Mouse (Mus musculus) liver, embryonic 11.5 days (tissue): ENCODE measurements around the gene Lamb3. TPM values are rescaled to one million over a fixed set of nuclear protein-coding genes. Genes with fewer than 3 reads are reported as not detected.
"Not testable (repeated sequence)": the region's sequence is repeated elsewhere in the genome, so short reads cannot be mapped to it uniquely, and the experiment has no call there.

Experiments used
- ATAC-seq: fragments of 200-750 bp; cut with Nextera tagmentation; replicated peaks from 2 replicates; pipeline ENCODE4 v1.8.0; 2017; ENCODE audit warnings: moderate number of reproducible peaks, mild to moderate bottlenecking, moderate TSS enrichment, moderate library complexity; ENCODE audit not compliant: low FRiP score
- DNase-seq: peaks from one replicate; pipeline ENCODE4 v3.0.0-alpha.2; 2017; ENCODE audit warnings: low spot score
- H3K27ac ChIP-seq: fragments of 300-500 bp; sonication (generic); 2 replicates; pipeline ENCODE4 v1.5.1; 2014; ENCODE audit warnings: mild to moderate bottlenecking, low read depth, low read length, control low read depth
- H3K27me3 ChIP-seq: fragments of 300-500 bp; sonication (generic); replicated peaks from 2 replicates; pipeline ENCODE4 v1.6.1; 2014; ENCODE audit warnings: low read length, mixed read lengths; ENCODE audit not compliant: control insufficient read depth, insufficient read depth
- H3K36me3 ChIP-seq: fragments of 300-500 bp; sonication (generic); 2 replicates; pipeline ENCODE4 v1.6.1; 2014; ENCODE audit warnings: mild to moderate bottlenecking, low read length, moderate library complexity, mixed read lengths; ENCODE audit not compliant: control insufficient read depth, insufficient read depth
- H3K4me1 ChIP-seq: fragments of 300-500 bp; sonication (generic); replicated peaks from 2 replicates; pipeline ENCODE4 v1.6.1; 2014; ENCODE audit warnings: low read length, mixed read lengths; ENCODE audit not compliant: control insufficient read depth, insufficient read depth
- H3K4me2 ChIP-seq: fragments of 300-500 bp; sonication (generic); 2 replicates; pipeline ENCODE4 v1.6.1; 2014; ENCODE audit warnings: mild to moderate bottlenecking, control low read depth, moderate library complexity
- H3K4me3 ChIP-seq: fragments of 300-500 bp; sonication (generic); 2 replicates; pipeline ENCODE4 v1.5.1; 2014; ENCODE audit warnings: low read depth, low read length, control low read depth
- H3K9ac ChIP-seq: fragments of 300-500 bp; sonication (generic); 2 replicates; pipeline ENCODE4 v1.6.1; 2014; ENCODE audit warnings: low read depth, low read length, control low read depth
- H3K9me3 ChIP-seq: fragments of 300-500 bp; sonication (generic); 2 replicates; pipeline ENCODE4 v1.6.1; 2016; ENCODE audit warnings: low read length, inconsistent platforms, mixed read lengths; ENCODE audit not compliant: control insufficient read depth
- WGBS: fragments of 180-500 bp; shearing (Covaris S2); extraction: QIAGEN DNeasy Blood & Tissue Kit; methylation state at CpG from one replicate; pipeline ENCODE4 v1.1.7; 2014; 5-methylcytosine and 5-hydroxymethylcytosine counted together
- polyA plus RNA-seq: library from polyadenylated mRNA; unstranded; fragments of >200 nt; fragmentation: Nextera tagmentation; extraction: Ambion mirVana; gene quantifications from 2 replicates; pipeline ENCODE4 v1.2.1, GENCODE M21; 2014

The Lamb3 gene
- polyA plus RNA-seq, 1 experiment from 2014 or later, result 0.15 TPM

- Histone ChIP-seq H3K36me3 (no peaks in the 10 kb centered on the region), H3K9me3 (no peaks in the 10 kb centered on the region), H3K4me1 (no peaks in the 10 kb centered on the region), H3K4me2 (no peak overlapping the region), H3K4me3 (no peak overlapping the region), H3K27ac (no peak overlapping the region), H3K27me3 (no peaks in the 10 kb centered on the region), H3K9ac (no peak overlapping the region)
- ATAC-seq (no peak), DNase-seq (no peak)
- 56% methylated on average over 10 of the region's 10 CpGs for WGBS
Observed at GRCm38 (mm10) chr1:193243571-193244193, 36.2 kb downstream of the Lamb3 start.

GRCm38 (mm10) chr1:193244235-193244634 lies 36.7 kb downstream of the Lamb3 start:
- Histone ChIP-seq H3K4me3 (no peak overlapping the region), H3K27me3 (no peaks in the 10 kb centered on the region), H3K4me1 (no peaks in the 10 kb centered on the region), H3K27ac (no peak overlapping the region), H3K36me3 (no peaks in the 10 kb centered on the region), H3K4me2 (no peak overlapping the region), H3K9ac (no peak overlapping the region), H3K9me3 (no peaks in the 10 kb centered on the region)
- 81% methylated on average over 6 of the region's 6 CpGs for WGBS
- ATAC-seq (no peak), DNase-seq (no peak)

GRCm38 (mm10) chr1:193250026-193250425 lies 42.5 kb downstream of the Lamb3 start:
- ATAC-seq, result no peak
- 77% methylated on average over 2 of the region's 2 CpGs for WGBS

GRCm38 (mm10) chr1:193251386-193251785 lies 43.9 kb downstream of the Lamb3 start:
- no peak for ATAC-seq
- WGBS, result 79% methylated on average over 7 of the region's 7 CpGs
- no peaks in the 10 kb centered on the region for H3K4me1 ChIP-seq

More at GRCm38 (mm10) chr1:193250026-193250425, 42.5 kb downstream of the Lamb3 start:
- Histone ChIP-seq H3K4me3 (no peak overlapping the region), H3K9ac (no peak overlapping the region), H3K4me1 (no peaks in the 10 kb centered on the region), H3K9me3 (no peaks in the 10 kb centered on the region), H3K36me3 (no peaks in the 10 kb centered on the region), H3K27me3 (no peaks in the 10 kb centered on the region), H3K4me2 (no peak overlapping the region), H3K27ac (no peak overlapping the region)
- DNase-seq, result no peak

GRCm38 (mm10) chr1:193252616-193253015 lies 45.1 kb downstream of the Lamb3 start:
- Histone ChIP-seq H3K27ac (no peak overlapping the region), H3K4me2 (no peak overlapping the region), H3K9me3 (no peaks in the 10 kb centered on the region), H3K9ac (no peak overlapping the region), H3K4me1 (no peaks in the 10 kb centered on the region), H3K4me3 (no peak overlapping the region), H3K27me3 (no peaks in the 10 kb centered on the region), H3K36me3 (no peaks in the 10 kb centered on the region)
- WGBS, result 44% methylated on average over 5 of the region's 5 CpGs
- DNase-seq, result no peak
- no peak for ATAC-seq

More at GRCm38 (mm10) chr1:193251386-193251785, 43.9 kb downstream of the Lamb3 start:
- Histone ChIP-seq H3K9ac (no peak overlapping the region), H3K36me3 (no peaks in the 10 kb centered on the region), H3K9me3 (no peaks in the 10 kb centered on the region), H3K27me3 (no peaks in the 10 kb centered on the region), H3K4me3 (no peak overlapping the region), H3K4me2 (no peak overlapping the region), H3K27ac (no peak overlapping the region)
- no peak for DNase-seq

GRCm38 (mm10) chr1:193253895-193254294 lies 46.4 kb downstream of the Lamb3 start:
- not testable (repeated sequence) for H3K27ac ChIP-seq, ATAC-seq, H3K27me3 ChIP-seq, DNase-seq, H3K36me3 ChIP-seq, H3K9ac ChIP-seq, H3K4me1 ChIP-seq, H3K9me3 ChIP-seq, H3K4me2 ChIP-seq, H3K4me3 ChIP-seq
- WGBS, result 67% methylated on average over 3 of the region's 3 CpGs

- no peak for DNase-seq
- ATAC-seq, result no peak
- no peak overlapping the region for H3K4me2 ChIP-seq
- H3K4me3 ChIP-seq, result no peak overlapping the region
- no peaks in the 10 kb centered on the region for H3K27me3 ChIP-seq
- H3K36me3 ChIP-seq, result no peaks in the 10 kb centered on the region
- no peak overlapping the region for H3K9ac ChIP-seq
- H3K9me3 ChIP-seq, result no peaks in the 10 kb centered on the region
- H3K4me1 ChIP-seq, result no peaks in the 10 kb centered on the region
- H3K27ac ChIP-seq, result no peak overlapping the region
- 53% methylated on average over 8 of the region's 8 CpGs for WGBS
Observed at GRCm38 (mm10) chr1:193255032-193255431, 47.5 kb downstream of the Lamb3 start.

GRCm38 (mm10) chr1:193255488-193256288 lies 48.2 kb downstream of the Lamb3 start:
- no peaks in the 10 kb centered on the region for H3K27me3 ChIP-seq
- H3K9me3 ChIP-seq, result no peaks in the 10 kb centered on the region
- H3K9ac ChIP-seq, result no peak overlapping the region
- no peaks in the 10 kb centered on the region for H3K36me3 ChIP-seq
- no peak overlapping the region for H3K4me2 ChIP-seq
- no peaks in the 10 kb centered on the region for H3K4me1 ChIP-seq
- H3K27ac ChIP-seq, result no peak overlapping the region
- H3K4me3 ChIP-seq, result no peak overlapping the region
- 0 out of 2 replicates have a peak, but pooled peaks have one; percentile 10 for ATAC-seq
- WGBS, result 36% methylated on average over 3 of the region's 3 CpGs
- no peak for DNase-seq

GRCm38 (mm10) chr1:193256289-193256577 lies 48.7 kb downstream of the Lamb3 start:
- Histone ChIP-seq H3K27ac (no peak overlapping the region), H3K4me3 (no peak overlapping the region), H3K9me3 (no peaks in the 10 kb centered on the region), H3K4me1 (no peaks in the 10 kb centered on the region), H3K4me2 (no peak overlapping the region), H3K9ac (no peak overlapping the region), H3K27me3 (no peaks in the 10 kb centered on the region), H3K36me3 (no peaks in the 10 kb centered on the region)
- ATAC-seq (0 out of 2 replicates have a peak, but pooled peaks have one; percentile 23), DNase-seq (no peak)
